Mouse (Mus musculus) adrenal gland, adult (tissue): ENCODE measurements around the gene Mapre3.

Experiments used
- DNase-seq, 2 experiments: peaks; one replicate each; pipeline ENCODE4 v3.0.0; 2022 to 2023; ENCODE audit warnings: low spot score in 1 of 2; ENCODE audit not compliant: inconsistent age in 2 of 2

Gene Mapre3

DNA sequence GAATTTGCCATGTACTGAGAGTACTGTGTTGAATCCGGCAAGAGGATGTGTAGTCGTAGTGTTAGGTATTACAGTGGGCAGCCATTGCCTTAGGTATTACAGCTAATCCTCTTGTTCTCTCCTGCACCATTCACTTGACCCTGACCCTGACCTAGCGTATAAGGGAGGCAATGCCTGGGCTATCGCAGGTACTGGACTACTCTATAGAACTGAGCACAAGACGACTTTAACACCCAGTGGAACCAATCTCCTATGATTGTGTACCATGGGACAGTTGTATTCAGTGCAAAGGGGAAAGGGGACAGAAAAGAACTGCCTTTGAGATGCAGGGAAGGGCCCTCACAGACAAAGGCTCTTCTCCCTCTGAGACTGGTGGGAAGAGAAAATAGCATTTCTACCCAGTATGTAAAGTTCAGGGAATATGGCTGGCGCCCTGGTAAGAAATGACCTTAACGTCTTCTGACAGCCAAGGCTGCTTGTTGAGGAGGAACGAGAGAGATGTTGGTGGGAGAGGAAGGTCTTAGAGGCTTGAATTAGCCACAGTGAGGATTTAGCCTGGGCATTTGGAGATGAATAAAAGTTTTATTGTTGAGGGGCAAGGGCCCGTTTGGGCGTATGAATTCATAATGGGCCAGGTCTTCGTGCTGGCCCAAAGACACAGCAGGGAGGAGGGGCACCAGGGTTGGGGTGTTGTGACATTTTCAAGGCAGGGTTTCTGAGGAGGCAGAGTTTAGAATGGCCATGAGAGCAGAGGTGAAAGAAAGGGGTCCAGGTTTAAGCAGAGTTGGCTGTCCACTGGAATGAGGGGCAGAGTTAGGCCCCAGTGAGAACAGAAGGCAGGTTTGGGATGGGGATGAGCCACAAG, 9.9 kb downstream of the Mapre3 start:
- DNase-seq = peak in 1 of 2 experiments; percentile 31

DNA sequence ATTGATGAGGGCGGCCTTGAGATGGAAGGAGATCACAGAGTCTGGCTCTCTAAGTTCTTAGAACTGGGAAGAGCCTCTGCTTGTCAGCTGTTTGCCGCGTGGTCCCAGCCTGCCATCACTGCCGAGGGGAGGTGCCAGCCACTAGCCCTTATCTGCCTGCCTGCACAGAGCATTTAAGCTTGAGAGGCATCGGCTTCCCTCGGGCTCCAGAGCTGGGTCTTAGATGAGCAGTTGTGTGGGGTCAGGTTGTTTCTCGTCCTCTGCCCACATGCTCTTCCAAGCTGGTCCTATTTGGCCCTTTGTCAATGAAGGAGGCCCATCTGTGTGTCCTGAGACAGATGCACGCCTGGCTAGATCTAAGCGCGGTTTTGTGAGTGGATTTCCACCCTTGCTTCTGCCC, 10.7 kb downstream of the Mapre3 start:
- DNase-seq = peak in 1 of 2 experiments; percentile 52

DNA sequence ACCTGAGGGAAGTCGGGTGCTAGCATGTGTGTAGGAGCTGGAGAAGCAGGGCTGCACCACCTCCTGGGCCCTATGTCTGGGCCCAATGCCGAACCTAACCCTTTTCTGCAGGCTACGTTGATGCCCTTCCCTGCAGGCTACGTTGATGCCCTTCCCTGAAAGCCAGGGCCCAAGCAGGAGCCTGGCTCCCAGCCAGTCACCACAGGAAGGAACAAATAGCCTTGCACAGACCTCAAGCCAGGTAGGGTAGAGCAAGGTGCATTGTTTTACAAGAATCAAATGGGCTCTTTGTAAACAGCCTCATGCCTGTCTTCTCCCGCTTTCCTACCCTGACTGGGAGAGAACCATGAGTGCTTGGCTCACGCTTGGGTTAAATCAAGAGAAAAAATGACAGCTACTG, 11.4 kb downstream of the Mapre3 start:
- no peak for DNase-seq

DNA sequence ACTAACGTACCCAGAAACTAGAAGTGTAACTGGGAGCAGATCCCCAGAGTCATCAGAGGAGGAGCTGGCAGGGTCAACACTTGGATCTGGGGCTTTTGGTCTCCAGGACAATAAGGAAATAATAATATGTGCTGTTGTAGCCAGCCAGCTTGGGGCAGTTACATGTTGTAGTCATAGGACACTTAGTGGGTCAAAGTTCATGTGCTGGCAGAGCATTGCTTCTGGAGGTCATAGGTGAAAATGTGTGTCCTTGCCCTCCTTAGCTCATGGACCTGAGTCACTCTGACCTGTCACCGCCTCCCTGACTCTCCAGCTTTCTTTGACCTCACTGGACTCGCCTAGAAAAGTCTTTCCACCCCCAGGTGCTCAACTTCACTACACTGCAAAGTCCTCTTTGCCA, 19.0 kb downstream of the Mapre3 start:
- DNase-seq = peak; percentile 42 to 84

DNA sequence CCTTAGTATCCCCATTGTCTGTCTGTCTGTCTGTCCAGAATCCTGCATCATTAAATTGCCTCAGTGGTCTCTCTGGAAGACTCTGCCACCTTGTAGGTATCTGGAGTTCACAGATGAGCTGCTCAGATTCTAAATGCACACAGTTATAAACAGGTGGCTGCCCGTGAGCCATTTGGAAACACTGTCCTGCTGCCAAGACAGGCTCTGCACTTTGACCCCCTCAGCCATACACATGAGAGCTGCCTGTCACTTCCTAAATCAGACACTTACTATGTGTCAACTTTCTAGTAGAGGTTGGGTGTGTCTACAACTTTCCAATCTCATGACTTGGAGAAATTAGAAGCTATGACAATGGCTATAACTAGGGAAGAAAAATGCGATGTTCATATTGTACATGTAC, 25.3 kb downstream of the Mapre3 start:
- no peak for DNase-seq

DNA sequence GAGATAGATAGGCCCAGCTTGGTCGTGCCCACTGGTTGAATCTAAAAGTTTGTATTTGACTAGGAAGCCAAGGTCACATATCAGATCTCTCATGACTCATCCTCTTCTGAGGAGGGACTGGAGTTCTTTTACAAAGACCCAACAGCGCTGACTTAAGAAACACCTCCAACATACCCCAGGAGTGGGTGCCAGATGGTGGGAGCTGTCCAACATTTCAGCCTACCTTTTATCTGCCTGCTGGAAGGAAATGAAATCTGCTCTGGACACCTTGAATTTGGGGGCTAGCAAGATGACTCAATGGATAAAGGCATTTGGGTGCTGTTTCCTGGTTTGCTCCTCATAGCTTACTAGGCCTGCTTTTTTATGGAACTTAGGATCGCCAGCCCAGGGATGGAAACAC, 27.5 kb downstream of the Mapre3 start:
- no peak for DNase-seq

DNA sequence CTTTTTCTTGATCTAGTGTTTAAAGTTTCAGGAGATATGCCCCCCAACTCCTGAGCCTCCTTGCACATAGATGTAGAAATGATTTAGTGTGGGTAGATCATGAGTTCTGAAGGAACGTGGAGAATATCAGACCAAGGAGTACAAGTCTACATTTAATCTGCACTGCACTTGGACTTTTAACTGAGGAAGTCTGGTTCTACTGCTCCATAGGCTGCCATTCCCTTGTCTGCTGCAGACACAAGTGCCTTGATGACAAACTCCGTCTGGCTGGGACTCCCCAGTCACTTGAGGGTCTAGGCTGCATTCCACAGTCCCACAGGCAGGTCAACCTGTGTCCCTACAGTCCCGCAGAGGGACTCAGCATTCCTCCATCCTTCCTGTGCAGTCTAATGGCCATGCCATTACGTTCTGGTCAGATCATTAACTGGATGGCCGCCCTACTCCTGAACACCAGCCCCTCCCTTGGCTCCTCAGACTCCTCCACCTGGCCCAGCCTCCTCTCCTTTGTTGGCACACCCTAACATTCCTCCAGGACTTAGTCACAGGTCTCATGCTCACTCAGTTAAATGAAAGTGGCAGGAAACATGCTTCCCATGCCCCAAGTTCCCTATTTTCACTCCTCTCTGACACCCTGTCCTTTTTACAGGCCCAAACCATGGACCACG, 35.6 kb downstream of the Mapre3 start:
- peak in 1 of 2 experiments; percentile 51 for DNase-seq

DNA sequence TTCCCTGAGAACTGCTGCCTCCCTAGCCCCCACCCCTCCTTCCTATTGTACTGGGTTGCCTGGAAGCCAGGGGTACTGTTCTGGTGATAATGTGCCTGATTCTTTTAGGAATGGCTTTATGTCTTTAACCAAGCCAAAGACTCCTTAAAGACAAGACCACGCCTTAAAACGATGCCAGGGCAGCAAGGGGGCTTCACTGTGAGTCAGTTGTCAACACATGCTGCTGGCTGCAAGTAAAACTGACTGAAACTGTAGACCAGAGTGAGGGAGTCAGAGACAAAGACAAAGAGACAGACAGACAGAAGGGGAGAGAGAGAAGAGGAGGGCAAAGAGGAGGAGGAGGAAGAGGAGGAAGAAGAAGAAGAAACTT, 36.1 kb downstream of the Mapre3 start:
- DNase-seq = no peak

DNA sequence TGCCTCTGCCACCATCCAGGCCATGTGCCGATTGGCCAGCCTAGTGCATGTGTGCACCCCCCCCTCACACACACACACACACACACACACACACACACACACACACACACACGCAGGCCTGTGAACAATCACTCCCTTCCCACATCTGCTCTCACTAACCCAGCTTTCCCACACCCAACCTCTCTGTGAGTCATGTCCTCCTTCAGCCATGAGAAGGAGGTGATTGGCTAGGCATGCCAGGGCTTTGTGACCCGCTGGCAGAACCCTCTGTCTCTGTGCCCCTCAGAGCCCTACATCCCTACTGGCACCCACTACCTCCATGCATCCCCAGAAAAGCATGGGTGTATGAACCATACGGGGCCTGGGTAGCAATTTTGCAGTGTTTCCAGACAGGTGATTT, 39.1 kb downstream of the Mapre3 start:
- no peak for DNase-seq

DNA sequence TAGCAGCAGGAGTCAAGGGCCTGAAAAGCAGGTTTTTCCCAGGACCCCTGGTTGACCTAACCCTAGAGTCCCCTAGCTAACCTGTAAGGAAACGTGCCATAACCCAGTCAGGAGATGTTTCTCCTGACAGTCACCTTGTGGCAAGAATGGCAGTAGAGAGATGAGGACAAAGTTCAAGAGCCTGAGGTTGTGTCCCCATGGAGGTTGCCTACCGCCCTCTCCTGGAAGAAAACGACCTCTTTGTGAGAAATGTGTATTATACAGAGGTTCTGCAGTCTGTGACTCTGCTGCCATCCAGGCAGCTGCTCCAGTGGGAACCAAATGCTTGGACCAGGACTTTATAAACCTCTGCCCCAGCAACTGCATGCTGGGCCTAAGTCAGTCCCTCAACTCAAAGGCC, 41.2 kb downstream of the Mapre3 start:
- no peak for DNase-seq

DNA sequence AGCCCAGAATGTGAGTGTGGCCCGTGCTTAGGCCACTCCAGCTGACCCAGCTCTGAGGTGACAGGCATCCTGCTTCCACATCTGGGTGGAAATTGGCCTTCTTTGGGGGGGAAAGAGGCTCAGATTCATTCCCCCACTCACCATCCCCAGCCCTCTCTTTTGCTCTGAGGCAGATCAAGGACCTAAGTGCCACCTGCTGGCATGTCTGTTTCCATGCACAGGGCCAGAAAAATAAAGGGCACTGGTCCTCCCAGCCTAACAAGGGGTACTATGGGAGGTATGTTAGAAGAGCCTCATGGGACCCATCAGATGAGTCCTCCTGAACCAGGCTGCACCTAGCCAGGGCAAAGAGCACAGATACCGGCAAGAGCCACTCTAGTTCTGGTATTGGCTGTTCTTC, 41.7 kb downstream of the Mapre3 start:
- no peak for DNase-seq

DNA sequence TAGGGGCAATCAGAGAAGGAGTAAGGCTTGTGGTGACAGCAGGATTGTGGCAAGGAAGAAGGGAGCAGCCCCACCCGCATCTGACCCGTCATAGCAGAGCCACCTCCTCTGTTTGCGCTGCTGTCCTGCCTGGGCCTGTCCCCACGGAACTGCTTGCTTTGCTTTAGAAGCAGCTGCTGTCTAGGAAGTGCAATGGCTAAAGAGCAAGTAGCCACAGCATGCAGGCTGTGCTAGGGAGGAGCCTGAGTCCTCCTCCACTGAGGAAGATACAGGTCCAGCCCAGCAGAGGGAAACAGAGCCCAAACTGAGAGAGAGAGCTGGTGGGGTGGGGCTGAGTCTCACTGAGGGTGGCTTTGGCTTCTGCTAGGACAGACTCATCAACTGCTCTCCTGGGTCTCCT, 49.4 kb downstream of the Mapre3 start:
- no peak for DNase-seq

DNA sequence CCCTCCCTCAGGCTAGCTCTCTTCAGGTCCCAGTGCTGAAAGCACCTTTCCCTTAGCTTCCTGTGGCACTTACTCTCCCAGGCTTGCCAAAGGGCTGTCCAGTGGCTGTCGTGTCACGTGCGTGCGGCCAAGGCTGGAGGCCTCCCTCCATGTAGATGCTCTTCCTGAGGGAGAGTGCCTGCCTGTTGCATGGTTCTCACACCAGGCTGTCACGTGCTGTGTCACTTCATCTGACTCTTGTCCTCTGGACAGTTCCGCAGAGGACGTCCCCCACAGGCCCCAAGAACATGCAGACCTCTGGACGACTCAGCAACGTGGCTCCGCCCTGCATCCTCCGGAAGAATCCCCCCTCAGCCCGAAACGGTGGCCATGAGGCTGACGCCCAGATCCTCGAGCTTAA, 49.9 kb downstream of the Mapre3 start:
- DNase-seq = no peak

DNA sequence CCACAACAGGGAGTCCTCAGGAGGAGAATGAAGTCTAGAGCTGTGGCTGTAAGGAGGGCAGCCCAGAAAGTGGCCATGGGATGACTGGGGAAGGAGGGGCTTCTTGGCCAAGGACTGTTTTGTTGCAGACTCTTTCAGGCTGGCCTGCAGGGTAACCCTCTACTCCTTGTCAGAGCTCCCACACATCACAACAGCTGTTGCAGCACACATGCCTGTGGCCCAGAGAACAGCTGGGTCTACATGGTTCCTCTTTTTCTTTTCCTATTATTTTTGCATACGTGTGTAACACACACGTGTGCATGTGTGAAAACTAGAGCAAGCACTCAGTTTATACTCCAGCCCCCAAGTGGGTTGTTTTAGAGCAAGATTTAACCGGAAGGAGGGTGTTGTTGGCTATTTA, 52.4 kb downstream of the Mapre3 start:
- no peak for DNase-seq

DNA sequence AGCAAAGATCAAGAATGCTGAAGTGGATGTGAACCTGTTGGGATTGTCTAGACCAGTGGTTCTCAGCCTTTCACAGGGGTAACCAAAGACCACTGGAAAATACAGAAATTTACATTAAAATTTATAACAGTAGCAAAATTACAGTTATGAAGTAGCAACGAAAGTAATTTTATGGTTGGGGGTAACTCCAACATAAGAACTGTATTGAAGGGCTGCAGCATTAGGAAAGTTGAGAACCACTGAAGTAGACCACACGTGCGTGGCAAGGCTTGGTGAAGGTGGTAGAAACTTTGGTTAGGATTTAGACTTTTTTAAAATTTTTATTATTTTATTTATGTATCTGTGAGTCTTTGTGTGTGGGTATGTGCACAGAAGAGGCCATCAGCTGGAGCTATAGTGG, 53.3 kb downstream of the Mapre3 start, which contains the start of gene Tmem214:
Tmem214 (plus strand) TSS at position 301 of the 400 bp plus-strand sequence.
- no peak for DNase-seq

DNA sequence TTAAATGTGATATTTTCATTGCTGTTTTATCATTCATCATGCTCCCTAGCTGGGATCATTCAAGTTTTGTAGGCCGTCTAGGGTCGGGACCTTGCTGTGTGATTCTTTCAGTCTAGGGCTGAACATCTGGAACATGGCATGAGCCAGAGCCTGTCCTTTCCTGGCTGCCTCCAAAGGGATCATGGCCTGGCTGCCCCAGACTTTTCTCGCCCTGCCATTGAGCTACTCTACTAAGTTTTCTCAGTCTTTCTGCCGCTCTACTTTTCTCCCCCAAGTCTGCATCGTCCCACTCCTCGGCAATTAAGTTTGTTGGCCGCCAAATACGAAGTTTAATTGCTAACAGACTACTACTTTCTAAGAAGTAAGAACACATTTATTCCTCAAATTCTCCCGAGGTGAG, 54.5 kb downstream of the Mapre3 start:
- DNase-seq = no peak

DNA sequence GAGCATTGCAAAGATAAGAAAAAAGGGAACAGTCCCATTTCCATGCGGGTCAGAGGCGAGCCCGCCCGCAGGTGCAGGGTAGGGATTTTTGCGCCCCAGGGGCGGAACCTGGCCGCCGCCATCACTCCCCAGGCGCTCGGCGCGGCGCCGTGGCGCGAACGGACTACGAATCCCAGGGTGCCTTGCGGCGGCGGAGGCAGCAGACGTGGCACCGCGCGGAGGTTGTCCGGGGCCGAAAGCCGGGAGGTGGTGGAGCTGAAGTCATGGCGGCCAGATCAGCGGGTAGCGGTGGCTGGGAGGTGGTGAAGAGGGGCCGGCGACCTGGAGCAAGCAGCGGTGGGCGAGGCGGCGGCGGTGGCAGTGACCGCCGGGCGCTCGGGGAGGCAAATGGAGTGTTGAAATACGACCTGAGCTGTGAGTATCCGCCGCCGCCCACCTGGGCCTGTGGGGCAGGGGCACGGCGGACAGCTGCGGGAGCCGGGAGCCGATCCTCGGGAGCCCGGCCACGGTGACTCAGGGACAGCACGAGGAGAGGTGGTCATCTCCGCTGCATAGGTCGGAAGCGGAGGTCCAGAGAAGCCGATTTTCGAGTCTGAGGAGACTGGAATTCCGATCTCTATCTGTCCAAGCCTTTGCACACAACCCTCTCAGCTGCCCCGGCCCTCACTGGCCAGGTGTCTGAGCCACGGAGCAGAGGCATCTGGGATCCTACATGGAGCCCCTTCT, 55.1 kb downstream of the Mapre3 start:
- peak; percentile 93 to 97 for DNase-seq

DNA sequence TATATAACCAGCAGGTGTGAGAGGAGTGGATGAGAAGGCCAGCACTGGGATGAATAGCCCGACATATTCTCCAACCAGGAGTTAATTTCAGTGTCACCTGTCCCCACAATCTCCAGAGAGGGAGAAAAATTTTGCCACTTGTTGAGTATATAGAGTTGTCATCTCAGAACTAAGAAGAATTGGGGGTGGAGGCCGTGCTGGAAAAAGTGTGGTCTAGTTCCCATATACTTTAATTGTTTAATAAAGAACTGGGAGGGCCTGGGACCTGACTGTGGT, 55.6 kb downstream of the Mapre3 start:
- DNase-seq = no peak

DNA sequence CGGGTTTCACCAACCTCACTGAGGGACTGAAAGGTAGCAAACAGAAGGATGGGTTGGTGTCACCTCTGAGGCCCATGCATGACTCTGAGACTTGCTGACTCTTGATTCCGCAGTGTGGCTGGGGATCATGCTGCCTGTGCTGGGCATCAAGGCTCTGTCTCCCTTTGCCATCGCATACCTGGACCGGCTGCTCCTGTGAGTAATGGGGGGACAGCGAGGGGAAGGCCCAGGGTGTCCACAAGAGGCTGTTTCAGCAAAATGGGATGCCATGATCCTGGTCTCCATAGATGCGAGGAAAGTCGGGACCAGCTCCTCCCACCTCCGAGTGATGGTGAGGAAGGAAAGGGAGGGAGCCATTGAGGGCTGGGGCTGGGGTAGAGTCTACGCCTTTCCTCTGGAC, 58.1 kb downstream of the Mapre3 start:
- DNase-seq = no peak

DNA sequence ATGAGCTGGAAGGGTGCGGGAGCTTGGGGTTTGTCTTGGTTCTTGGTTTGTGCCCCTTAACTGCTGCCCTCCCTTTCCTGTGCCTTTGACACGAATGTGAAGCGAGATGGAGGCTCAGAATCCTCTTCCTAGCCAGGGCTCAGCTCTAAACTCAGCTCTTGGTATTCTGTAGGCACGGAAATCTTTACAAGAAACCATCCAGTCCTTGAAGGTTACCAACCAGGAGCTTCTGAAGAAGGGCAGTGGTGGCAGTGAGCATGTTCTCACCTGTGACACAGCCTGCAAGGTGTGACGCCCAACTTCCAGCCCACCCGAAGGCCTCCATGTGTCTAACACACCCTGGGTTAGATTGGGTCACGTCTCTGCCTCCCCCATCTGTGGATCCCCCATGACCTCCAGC, 59.9 kb downstream of the Mapre3 start:
- no peak for DNase-seq

DNA sequence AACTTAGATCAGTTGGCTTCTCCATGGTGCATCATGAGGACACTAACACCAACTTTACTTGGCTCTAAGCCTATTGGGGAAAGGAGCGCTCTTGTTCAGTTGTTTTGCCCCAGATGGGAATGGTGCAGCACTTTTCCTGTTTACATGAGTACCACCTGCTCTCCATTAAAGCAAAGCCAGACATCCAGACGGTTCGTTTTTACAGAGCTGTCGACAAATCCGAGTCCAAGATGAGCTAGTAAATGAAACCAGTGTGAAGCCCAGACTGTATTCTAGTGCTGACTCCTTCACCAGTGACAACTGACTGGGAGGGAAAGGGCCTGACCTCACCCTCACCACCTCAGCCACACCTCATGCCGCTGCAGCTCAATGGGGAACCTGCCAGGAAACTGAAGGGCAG, 64.2 kb downstream of the Mapre3 start:
- no peak for DNase-seq

DNA sequence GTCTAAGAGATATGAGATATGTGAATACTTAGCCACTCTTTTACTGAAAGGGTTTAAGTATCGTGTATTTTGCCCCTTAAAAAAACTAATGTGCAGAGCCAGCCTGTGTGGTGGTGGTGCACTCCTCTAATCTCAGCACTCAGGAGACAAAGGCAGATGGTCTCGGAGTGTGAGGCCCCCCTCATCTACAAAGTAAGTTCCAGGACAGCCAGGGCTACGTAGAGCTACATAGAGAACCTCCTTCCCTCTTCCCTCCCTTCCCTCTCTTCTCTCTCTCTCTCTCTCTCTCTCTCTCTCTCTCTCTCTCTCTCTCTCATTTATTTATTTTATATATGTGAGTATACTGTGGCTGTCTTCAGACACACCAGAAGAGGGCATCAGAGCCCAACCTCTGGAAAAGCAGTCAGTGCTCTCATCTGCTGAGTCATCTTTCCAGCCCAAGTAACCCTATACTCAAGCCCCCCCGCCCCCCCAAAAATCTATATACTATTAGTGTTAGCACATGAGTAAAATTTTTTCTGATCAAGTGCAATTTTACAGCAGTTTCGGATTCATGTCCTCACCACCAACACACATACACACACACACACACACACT, 65.0 kb downstream of the Mapre3 start:
- no peak for DNase-seq
